Mouse (Mus musculus): ENCODE results near the gene Zbed6. TPM values are rescaled to one million over a fixed set of nuclear protein-coding genes. Genes with fewer than 3 reads are reported as not detected.

The Zbed6 gene
- 5.8 and 8.2 TPM in 2 replicates for polyA plus RNA-seq (2012; rRNA removed)

GRCm38 (mm10) chr1:133660466-133661202, at the start of gene Zbed6:
TSS of gene Zbed6 (minus strand) at chr1:133660885.

GRCm38 (mm10) chr1:133689897-133690296, 29.2 kb upstream of the Zbed6 start, which contains the start of gene Lax1:
TSS of gene Lax1 (minus strand) at chr1:133690108.

GRCm38 (mm10) chr1:133661203-133661933, 683 bp upstream of the Zbed6 start, which contains the start of gene Gm38394:
TSS of gene Gm38394 (minus strand) at chr1:133661318.

GRCm38 (mm10) chr1:133609771-133610502, 50.7 kb downstream of the Zbed6 start, which contains the start of gene Snrpe:
TSS of gene Snrpe (minus strand) at chr1:133610291.

Other genes starting within 250 kb of the Zbed6 start
- gene Sox13, start 236.5 kb downstream of the Zbed6 start, polyA plus RNA-seq (2012; rRNA removed), result 54.2 and 104 TPM in 2 replicates
- 479 and 624 TPM in 2 replicates for gene Snrpe, start 50.6 kb downstream of the Zbed6 start, polyA plus RNA-seq (2012; rRNA removed)
- 6.8 and 9.7 TPM in 2 replicates for gene Gm38394, start 433 bp upstream of the Zbed6 start, polyA plus RNA-seq (2012; rRNA removed)
- 0.57 and 0.58 TPM in 2 replicates for gene Lax1, start 29.2 kb upstream of the Zbed6 start, polyA plus RNA-seq (2012; rRNA removed)
- 9.5 and 14.1 TPM in 2 replicates for gene Atp2b4, start 140.2 kb upstream of the Zbed6 start, polyA plus RNA-seq (2012; rRNA removed)
- 3.9 and 4.7 TPM in 2 replicates for gene Optc, start 247.1 kb upstream of the Zbed6 start, polyA plus RNA-seq (2012; rRNA removed)

All from central nervous system, embryonic 11.5 days (tissue).